Mouse (Mus musculus): ENCODE results near the gene Tmem86a.
A peak's percentile ranks its signal among the peaks of the same experiment; 100 is the strongest.

Tmem86a gene

DNA sequence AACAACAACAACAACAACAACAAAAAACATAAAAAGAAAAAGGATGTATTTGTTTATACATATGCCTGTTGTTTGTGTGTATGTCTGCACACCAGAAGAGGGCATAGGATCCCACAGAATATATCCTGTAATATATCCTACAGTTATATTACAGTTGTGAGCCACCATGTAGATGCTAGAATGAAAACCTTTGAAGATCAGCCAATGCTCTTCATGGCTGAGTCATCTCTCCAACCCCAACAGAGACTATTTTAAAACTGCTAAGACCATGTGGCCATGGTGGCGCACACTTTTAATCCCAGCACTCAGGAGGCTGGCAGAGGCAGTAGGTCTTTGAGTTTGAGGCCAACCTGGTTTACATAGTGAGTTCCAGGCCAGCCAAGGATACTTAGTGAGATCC is 22.9 kb upstream of the Tmem86a start:
- DNase-seq (ENCODE audit: low read depth), result no peak

GRCm38 (mm10) chr7:47030517-47031193 is 19.7 kb upstream of the Tmem86a start:
- DNase-seq (ENCODE audit: low read depth), result peak; percentile 69

DNA sequence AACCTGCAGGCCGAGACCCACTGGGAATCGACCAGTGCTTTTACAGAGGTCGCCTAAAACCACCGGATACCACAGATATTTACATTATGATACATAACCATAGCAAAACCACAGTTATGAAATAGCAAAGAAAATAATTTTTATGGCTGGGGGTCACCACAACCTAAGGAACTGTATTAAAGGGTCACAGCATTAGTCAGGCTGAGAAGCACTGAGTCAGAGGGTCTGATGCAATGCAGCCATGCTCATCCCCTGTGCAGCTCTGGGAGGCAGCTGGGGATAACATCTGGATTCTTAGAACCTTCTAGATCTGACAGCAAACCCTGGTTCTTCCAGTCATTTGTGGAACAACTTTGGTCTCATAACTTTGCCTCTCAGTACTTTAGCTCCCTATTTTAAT is 19.0 kb upstream of the Tmem86a start:
- DNase-seq (ENCODE audit: low read depth), result peak; percentile 45

DNA sequence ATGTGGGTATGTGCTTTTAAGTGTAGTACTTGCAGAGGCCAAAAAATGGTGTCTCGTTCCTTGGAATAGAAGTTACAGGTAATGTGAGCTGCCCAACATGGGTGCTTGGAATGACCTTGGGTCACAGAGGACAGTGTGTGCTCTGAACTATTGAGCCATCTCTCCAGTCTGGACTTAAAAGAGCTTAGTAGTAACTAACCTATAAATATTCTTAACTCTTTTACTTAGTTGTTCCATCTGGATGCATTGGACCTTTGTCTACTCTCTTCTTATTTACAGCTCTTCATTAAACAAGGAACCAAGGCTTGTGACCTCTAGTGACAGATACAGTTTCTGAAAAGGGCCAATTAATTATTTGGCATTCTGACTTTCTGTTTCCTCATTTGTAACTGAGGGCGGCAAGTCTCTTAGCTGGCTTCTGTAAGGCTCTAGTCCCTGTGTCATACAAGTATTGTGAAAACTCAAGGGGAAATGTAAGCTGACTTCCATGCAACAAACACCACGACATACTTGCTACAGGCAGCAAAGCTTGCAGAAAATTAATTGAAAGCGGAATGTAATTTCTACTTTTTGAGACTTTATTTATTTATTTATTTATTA is 15.5 kb upstream of the Tmem86a start:
- no peak for DNase-seq (ENCODE audit: low read depth)

DNA sequence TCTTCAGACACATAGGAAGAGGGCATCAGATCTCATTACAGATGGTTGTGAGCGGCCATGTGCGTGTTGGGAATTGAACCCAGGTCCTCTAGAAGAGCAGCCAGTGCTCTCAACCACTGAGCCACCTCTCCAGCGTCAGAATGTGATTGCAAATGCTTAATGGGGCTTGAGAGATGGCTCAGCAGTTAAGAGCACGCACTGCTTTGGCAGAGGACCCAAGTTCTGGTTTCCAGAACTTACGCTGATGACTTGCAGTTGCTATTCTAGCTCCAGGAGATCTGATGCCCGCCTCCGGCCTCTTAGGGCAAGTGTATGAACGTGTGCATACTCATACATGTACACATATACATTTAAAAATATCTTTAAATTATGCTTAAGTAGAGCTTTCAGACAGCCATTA is 15.0 kb upstream of the Tmem86a start:
- no peak for DNase-seq (ENCODE audit: low read depth)

GRCm38 (mm10) chr7:47041706-47042105 is 8.7 kb upstream of the Tmem86a start:
- DNase-seq (ENCODE audit: low read depth), result no peak

GRCm38 (mm10) chr7:47042121-47042520 is 8.3 kb upstream of the Tmem86a start:
- DNase-seq (ENCODE audit: low read depth), result no peak

- DNase-seq (ENCODE audit: low read depth), result no peak
These were observed 7.4 kb upstream of the Tmem86a start for GRCm38 (mm10) chr7:47042823-47043490.

DNA sequence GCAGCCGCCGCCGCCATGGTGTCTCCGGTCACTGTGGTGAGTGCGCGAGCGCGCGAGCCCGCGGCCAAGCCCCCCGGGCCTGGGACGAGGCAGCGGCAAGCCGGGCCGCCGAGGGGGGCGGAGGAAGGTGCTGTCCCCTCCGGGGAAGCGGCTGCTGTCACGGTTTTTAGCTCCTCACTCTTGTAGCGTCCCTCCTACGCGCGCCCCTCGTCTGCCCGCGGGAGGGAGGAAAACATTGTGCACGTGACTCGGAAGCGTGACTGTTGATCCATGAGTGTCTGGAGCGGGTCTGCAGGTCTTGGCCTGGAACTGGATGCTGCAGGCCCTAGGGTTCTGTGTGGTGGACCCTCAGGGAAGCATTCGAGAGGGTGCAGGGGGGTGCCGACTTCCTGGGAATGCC is 365 bp downstream of the Tmem86a start:
- no peak for DNase-seq (ENCODE audit: low read depth)

DNA sequence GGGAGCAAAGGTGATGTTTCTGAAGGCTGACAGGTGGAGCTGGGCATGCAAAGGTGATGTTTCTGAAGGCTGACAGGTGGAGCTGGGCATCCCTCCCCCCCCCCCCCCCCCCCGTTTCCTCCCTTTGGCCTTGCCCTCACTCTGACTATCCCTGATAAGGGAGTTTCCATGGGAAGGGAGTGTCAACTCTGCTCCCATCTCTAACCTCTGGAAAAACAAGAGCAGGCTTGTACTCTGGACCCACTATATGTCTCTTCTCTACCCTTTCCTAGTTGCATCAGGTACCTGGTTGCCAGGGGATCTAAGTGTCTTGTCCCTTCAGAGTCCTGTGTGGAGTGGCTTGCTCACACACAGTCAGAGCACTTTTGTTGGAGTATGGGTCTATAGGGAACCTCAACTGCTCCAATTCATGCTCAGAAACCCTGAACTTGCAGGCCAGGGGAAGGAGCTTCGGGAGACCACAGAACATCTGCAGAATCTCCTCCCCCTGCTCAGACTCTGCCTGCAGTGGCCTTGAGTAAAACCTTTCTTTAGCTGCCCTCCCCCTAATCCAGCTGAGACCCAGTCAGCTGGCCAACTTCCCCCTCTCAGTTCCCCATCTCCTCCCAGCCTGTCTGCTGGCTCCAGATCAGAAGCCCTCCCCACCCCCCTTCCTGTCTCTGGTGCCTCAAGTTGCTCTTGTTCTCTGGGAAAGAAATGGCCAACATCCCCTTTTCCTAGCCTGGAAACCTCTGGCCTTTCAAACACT is 1.2 kb downstream of the Tmem86a start:
- peak; percentile 76 for DNase-seq (ENCODE audit: low read depth)

GRCm38 (mm10) chr7:47052276-47052675 is 1.9 kb downstream of the Tmem86a start:
- peak; percentile 49 for DNase-seq (ENCODE audit: low read depth)

- no peak for DNase-seq (ENCODE audit: low read depth)
These were observed 2.9 kb downstream of the Tmem86a start for GRCm38 (mm10) chr7:47053287-47053686.

GRCm38 (mm10) chr7:47054666-47055065 is 4.3 kb downstream of the Tmem86a start:
- DNase-seq (ENCODE audit: low read depth), result no peak

GRCm38 (mm10) chr7:47055744-47056143 is 5.3 kb downstream of the Tmem86a start:
- no peak for DNase-seq (ENCODE audit: low read depth)

DNA sequence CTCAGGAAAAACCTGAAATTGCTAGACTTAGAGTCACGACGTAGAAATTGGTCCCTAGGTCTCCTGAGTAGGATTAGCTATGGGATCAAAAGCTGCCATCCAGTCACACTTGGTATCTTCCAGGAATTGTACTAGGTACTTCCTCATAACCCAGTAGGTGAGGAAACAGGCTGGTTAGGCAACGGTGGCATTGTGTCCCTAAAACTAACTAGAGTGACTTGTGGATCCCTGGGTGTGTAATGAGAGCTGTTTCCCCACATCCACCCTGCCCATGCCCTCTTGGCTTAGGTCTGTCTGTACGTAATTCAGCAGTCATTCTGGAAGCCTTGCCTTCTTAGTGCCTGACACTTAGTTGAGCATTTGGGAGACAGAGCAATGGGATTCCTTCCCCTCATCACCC is 5.9 kb downstream of the Tmem86a start:
- no peak for DNase-seq (ENCODE audit: low read depth)

DNA sequence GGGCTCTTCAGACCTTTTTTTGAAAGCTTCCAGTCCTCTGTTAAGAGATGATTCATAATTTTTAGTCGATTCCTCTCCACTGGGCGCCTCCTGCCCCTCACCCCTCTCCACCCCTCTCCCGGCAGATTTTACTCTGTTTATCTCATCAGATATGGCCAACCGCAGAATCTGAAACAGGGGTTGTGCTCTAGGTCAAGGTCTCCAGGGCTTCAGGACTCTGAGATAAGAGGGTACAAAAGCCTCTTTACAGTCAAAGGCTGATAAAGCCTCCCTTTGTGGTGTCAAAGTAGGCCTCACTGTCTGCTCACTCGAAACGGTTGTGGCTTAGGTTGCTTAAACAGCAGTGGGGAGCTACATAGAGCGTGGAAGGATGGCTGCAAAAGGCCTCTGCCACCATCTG is 8.9 kb downstream of the Tmem86a start:
- DNase-seq (ENCODE audit: low read depth), result no peak

DNA sequence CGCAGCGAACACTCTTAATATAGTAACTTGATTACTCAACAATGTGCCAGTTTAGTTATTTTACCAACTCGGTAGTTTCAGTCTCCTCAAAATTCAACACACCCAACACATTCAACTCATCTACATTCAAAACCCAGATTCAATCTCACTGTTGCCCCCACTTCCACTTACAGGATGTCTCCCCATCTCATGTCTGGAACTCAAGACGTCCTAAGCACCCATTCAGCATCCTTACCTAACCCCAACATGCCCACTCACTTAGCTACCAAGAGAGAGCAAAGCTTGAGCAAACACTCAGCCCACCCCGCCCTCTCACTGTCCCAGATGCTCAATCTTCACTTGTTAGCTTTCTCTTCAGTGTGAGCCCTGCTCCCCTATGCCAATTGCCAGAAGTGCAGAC is 11.2 kb downstream of the Tmem86a start:
- DNase-seq (ENCODE audit: low read depth), result no peak

DNA sequence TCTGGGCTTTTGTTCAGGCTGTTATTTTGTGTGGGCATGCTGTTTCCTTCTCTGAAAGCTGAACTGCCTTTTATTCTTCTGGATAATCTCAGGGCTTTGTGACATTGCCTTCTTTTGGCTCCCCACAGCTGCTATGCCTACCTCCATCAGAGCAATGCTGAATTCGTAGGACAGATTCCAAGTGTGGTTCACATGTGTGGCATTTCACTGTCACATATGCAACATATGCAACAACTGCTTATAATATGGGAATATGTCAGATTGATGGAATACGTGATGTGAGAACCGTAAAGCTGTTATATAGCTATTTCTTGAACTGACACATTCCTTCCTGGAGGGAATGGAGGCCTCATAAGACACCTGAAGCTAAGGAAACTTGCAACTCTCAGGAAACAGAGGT is 16.5 kb downstream of the Tmem86a start:
- no peak for DNase-seq (ENCODE audit: low read depth)

DNA sequence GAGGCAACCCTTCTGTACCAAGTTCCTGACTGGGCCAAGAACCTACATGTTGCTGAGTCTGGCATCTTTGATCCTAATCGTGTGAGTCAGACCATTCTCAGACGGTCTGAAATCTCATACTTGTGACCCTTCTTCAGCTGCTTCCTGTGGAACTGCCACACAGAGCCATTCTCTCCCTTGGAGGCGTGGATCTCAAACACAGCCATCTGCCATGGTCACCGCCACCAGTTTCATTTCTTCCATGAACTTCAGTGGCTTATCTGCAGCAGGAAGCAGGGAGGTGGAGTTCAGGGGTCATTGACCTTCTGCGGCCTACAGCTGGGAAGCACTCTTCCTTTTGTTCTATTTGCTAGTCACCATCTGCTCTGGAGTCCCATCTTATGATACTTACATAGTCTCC is 17.5 kb downstream of the Tmem86a start:
- no peak for DNase-seq (ENCODE audit: low read depth)

- no peak for DNase-seq (ENCODE audit: low read depth)
These were observed 22.1 kb downstream of the Tmem86a start for GRCm38 (mm10) chr7:47072551-47072950.

DNA sequence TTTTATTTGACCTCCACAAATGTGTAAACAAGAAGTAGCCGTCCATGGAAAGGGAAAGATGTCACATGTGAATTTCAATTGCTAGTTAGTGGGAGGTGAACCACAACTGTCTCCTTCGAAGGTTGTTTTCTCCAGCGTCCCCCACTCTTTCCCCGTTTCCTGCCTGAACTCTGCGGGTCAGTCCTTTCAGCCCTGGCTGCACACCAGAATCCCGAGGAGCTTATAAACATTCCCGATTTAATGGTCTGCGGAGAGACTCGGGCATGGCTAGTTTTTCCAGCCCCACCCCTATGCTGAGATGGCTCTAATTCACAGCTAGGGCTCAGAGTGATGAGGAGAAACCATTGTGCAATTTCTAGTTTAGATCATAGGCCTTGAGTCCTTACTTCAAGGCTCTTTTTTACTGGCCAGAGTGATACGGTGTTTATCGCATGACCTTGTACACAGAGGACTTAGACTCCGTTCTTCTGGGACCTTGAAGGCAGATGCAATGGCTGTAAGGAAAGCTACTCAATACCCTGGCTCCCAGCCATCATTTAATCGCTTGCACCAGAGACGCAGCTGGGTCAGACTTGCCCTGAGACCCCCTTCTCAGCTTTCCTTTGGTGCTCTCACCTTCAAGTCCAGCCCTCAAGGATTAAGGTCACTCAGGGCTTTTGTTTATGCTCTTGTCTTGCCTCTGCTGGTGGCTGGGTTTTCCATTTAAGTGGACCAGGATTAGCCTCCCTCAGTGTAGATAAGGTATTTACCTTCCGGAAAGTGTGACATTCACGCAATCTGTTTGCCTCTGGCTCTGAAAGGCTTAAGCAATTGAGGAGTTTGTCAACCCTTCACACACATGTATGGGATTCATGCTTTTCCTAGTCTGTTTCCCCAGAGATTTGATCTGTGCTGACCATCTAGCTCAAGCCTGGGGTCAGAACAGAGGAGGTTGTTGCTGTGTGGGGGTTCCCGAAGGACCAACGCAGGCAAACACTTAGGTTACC is 23.4 kb downstream of the Tmem86a start:
- no peak for DNase-seq (ENCODE audit: low read depth)

DNA sequence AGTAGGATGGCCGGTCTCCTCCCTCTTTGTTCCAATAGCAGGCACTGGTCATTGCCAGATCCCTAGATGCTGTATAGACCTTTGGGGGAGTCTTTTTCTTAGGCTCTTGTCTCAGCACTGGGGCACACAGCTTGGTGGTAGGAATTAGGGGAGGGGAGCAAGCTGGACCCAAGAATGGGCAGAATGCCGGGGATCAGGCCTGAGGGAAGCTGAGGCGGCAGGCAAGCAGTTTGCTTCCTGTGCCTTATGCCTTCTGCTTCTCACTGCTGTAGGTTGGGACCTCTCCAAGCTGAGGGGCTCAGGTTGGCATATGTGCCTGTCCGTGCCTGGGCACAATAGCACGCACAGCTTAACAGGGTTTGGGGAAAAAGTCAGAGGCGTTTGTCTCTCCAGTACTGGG is 25.8 kb downstream of the Tmem86a start:
- DNase-seq (ENCODE audit: low read depth), result no peak

Data from fibroblast of lung, adult 2 months (primary cell).